Comparison of ENCODE assay signal across 8 mouse cellular contexts in genomic region chr16:20724338-20724748, GRCm38 (mm10). TPM values are rescaled to one million over a fixed set of nuclear protein-coding genes. Genes with fewer than 3 reads are reported as not detected.
A peak's percentile ranks its signal among the peaks of the same experiment; 100 is the strongest.
DNase-seq lines count a peak whose midpoint lies in the region; ATAC-seq lines count a peak whose summit lies in the region.

No protein-coding gene starts in this region.

- no peak overlapping the region for H3K27ac ChIP-seq in heart, embryonic 12.5 days (ENCODE audit: poor library complexity, severe bottlenecking)
- H3K27ac ChIP-seq in kidney, embryonic 16.5 days (ENCODE audit: low read length), result no peak overlapping the region

- no peak overlapping the region for H3K4me2 ChIP-seq in heart, embryonic 12.5 days
- H3K4me2 ChIP-seq in kidney, embryonic 16.5 days (replicated peaks; ENCODE audit: low read depth, low read length), result no peak overlapping the region

- H3K36me3 ChIP-seq in heart, embryonic 12.5 days, result peaks cover 25% of the 10 kb centered on the region
- peaks cover 9% of the 10 kb centered on the region; the same call in 1 of the 2 replicates for H3K36me3 ChIP-seq in kidney, embryonic 16.5 days (ENCODE audit: insufficient read depth, low read length)

- H3K4me1 ChIP-seq in heart, embryonic 12.5 days (replicated peaks), result no peaks in the 10 kb centered on the region
- H3K4me1 ChIP-seq in kidney, embryonic 16.5 days (ENCODE audit: insufficient read depth, low read length), result no peaks in the 10 kb centered on the region

- no peak overlapping the region for H3K4me3 ChIP-seq in heart, embryonic 12.5 days
- no peak overlapping the region for H3K4me3 ChIP-seq in kidney, embryonic 16.5 days (ENCODE audit: low read length)

- peak; percentile 51 for DNase-seq in thymus, postnatal 0 days (ENCODE audit: low spot score)
- DNase-seq in thymus, postnatal 10 days (ENCODE audit: low spot score in 2 of 2), result no peak
- DNase-seq in embryo, embryonic 10 days (ENCODE audit: low spot score), result peak; percentile 69
- peak; percentile 61 for DNase-seq in lung, postnatal 25 days (ENCODE audit: low spot score)
- peak; percentile 74 for DNase-seq in skeletal muscle tissue, adult 2 months (ENCODE audit: low read depth, low spot score)
- DNase-seq in left cerebral cortex, adult 8-10 months (ENCODE audit: low spot score in 2 of 2), result no peak

- no peaks in the 10 kb centered on the region for H3K27me3 ChIP-seq in heart, embryonic 12.5 days (replicated peaks)
- H3K27me3 ChIP-seq in kidney, embryonic 16.5 days (ENCODE audit: insufficient read depth, low read length), result no peaks in the 10 kb centered on the region

- H3K9me3 ChIP-seq in heart, embryonic 12.5 days (replicated peaks), result no peaks in the 10 kb centered on the region
- H3K9me3 ChIP-seq in kidney, embryonic 16.5 days (ENCODE audit: low read length), result no peaks in the 10 kb centered on the region

- 28% methylated on average over 5 of the region's 5 CpGs for WGBS in heart, embryonic 12.5 days
- 39% methylated on average over 5 of the region's 5 CpGs for WGBS in kidney, embryonic 16.5 days

- peak; percentile 54; the same call in 1 of the 2 replicates for ATAC-seq in heart, embryonic 12.5 days (ENCODE audit: insufficient number of reproducible peaks, low FRiP score)
- peak; percentile 73 for ATAC-seq in kidney, embryonic 16.5 days (ENCODE audit: low FRiP score, low TSS enrichment)

- H3K9ac ChIP-seq in heart, embryonic 12.5 days, result no peak overlapping the region
- H3K9ac ChIP-seq in kidney, embryonic 16.5 days (replicated peaks; ENCODE audit: low read length), result no peak overlapping the region

RNA-seq across cellular contexts. Expression of gene Clcn2, which starts 6.8 kb away (rescaled TPM):
- 5.3 and 7.1 TPM in 2 replicates for polyA plus RNA-seq in thymus, postnatal 0 days (2015; fragmentation: Nextera tagmentation; extraction: Ambion mirVana)
- 6.2 and 7.0 TPM in 2 replicates for polyA plus RNA-seq in heart, embryonic 12.5 days (2016; fragmentation: Nextera tagmentation; extraction: Ambion mirVana)
- polyA plus RNA-seq in kidney, embryonic 16.5 days (2015; fragmentation: Nextera tagmentation; extraction: Ambion mirVana), result 18.7 and 20.1 TPM in 2 replicates
- 10 to 100 TPM; 63.2 to 75.5 (median 71.9) TPM for total RNA-seq in left cerebral cortex, adult 8-10 months (2022)

RNA-seq across cellular contexts. Expression of gene Polr2h, which starts 6.9 kb away (rescaled TPM):
- 116 and 117 TPM in 2 replicates for polyA plus RNA-seq in thymus, postnatal 0 days (2015; fragmentation: Nextera tagmentation; extraction: Ambion mirVana)
- 45.0 and 50.5 TPM in 2 replicates for polyA plus RNA-seq in heart, embryonic 12.5 days (2016; fragmentation: Nextera tagmentation; extraction: Ambion mirVana)
- 107 and 119 TPM in 2 replicates for polyA plus RNA-seq in kidney, embryonic 16.5 days (2015; fragmentation: Nextera tagmentation; extraction: Ambion mirVana)
- 10 to 100 TPM; 19.6 to 26.6 (median 21.2) TPM for total RNA-seq in left cerebral cortex, adult 8-10 months (2022)

RNA-seq across cellular contexts. Expression of gene Chrd, which starts 8.6 kb away (rescaled TPM):
- 0.91 and 1.3 TPM in 2 replicates for polyA plus RNA-seq in thymus, postnatal 0 days (2015; fragmentation: Nextera tagmentation; extraction: Ambion mirVana)
- polyA plus RNA-seq in heart, embryonic 12.5 days (2016; fragmentation: Nextera tagmentation; extraction: Ambion mirVana), result 0.54 and 0.94 TPM in 2 replicates
- polyA plus RNA-seq in kidney, embryonic 16.5 days (2015; fragmentation: Nextera tagmentation; extraction: Ambion mirVana), result 5.4 and 5.9 TPM in 2 replicates
- 10 to 100 TPM; 26.7 to 42.0 (median 32.0) TPM for total RNA-seq in left cerebral cortex, adult 8-10 months (2022)

RNA-seq across cellular contexts. Expression of gene Thpo, which starts 10.0 kb away (rescaled TPM):
- polyA plus RNA-seq in thymus, postnatal 0 days (2015; fragmentation: Nextera tagmentation; extraction: Ambion mirVana), result 0.12 and 0.26 TPM in 2 replicates
- polyA plus RNA-seq in heart, embryonic 12.5 days (2016; fragmentation: Nextera tagmentation; extraction: Ambion mirVana), result 0.14 and 0.22 TPM in 2 replicates
- 1.2 and 2.0 TPM in 2 replicates for polyA plus RNA-seq in kidney, embryonic 16.5 days (2015; fragmentation: Nextera tagmentation; extraction: Ambion mirVana)
- total RNA-seq in left cerebral cortex, adult 8-10 months (2022), result 1 to 10 TPM; 5.2 to 7.2 (median 5.8) TPM

RNA-seq across cellular contexts. Expression of gene Fam131a, which starts 31.3 kb away (rescaled TPM):
- polyA plus RNA-seq in thymus, postnatal 0 days (2015; fragmentation: Nextera tagmentation; extraction: Ambion mirVana), result 2.1 and 2.3 TPM in 2 replicates
- 4.0 and 5.2 TPM in 2 replicates for polyA plus RNA-seq in heart, embryonic 12.5 days (2016; fragmentation: Nextera tagmentation; extraction: Ambion mirVana)
- polyA plus RNA-seq in kidney, embryonic 16.5 days (2015; fragmentation: Nextera tagmentation; extraction: Ambion mirVana), result 7.6 and 8.0 TPM in 2 replicates
- 100 to 1,000 TPM; 271 to 291 (median 283) TPM for total RNA-seq in left cerebral cortex, adult 8-10 months (2022)

Comparison
In these comparisons a context has a peak if more than half of its experiments do, and no peak if none do; other contexts are left out.
1. DNase-seq: peak in thymus, postnatal 0 days (single experiment), embryo, embryonic 10 days (single experiment), lung, postnatal 25 days (single experiment) and skeletal muscle tissue, adult 2 months (single experiment); none in thymus, postnatal 10 days (0 of 2) and left cerebral cortex, adult 8-10 months (0 of 2).